Mouse (Mus musculus) limb, embryonic 11.5 days (tissue): ENCODE data around the gene Fmo6. TPM values are rescaled to one million over a fixed set of nuclear protein-coding genes. Genes with fewer than 3 reads are reported as not detected.

Experiments
- ATAC-seq: fragments of 200-750 bp; cut with Nextera tagmentation; 2 replicates; pipeline ENCODE4 v1.8.0; 2017; ENCODE audit warnings: low read depth; ENCODE audit not compliant: insufficient number of reproducible peaks, low FRiP score, low TSS enrichment
- DNase-seq: peaks from one replicate; pipeline ENCODE4 v3.0.0-alpha.2; 2015; ENCODE audit warnings: low spot score
- H3K27ac ChIP-seq: fragments of 300-500 bp; sonication (generic); replicated peaks from 2 replicates; pipeline ENCODE4 v1.5.1; 2014; ENCODE audit warnings: low read depth, mild to moderate bottlenecking, low read length
- H3K27me3 ChIP-seq: fragments of 300-500 bp; sonication (generic); 2 replicates; pipeline ENCODE4 v1.6.1; 2014; ENCODE audit warnings: mild to moderate bottlenecking, low read length, mixed read lengths; ENCODE audit not compliant: control insufficient read depth, insufficient read depth
- H3K36me3 ChIP-seq: fragments of 300-500 bp; sonication (generic); 2 replicates; pipeline ENCODE4 v1.6.1; 2014; ENCODE audit warnings: mild to moderate bottlenecking, low read length, moderate library complexity, mixed read lengths; ENCODE audit not compliant: control insufficient read depth, insufficient read depth
- H3K4me1 ChIP-seq: fragments of 300-500 bp; sonication (generic); 2 replicates; pipeline ENCODE4 v1.6.1; 2014; ENCODE audit warnings: low read length, mixed read lengths; ENCODE audit not compliant: control insufficient read depth, insufficient read depth
- H3K4me2 ChIP-seq: fragments of 300-500 bp; sonication (generic); 2 replicates; pipeline ENCODE4 v1.6.1; 2014; ENCODE audit warnings: low read depth, mild to moderate bottlenecking, moderate library complexity; ENCODE audit not compliant: severe bottlenecking
- H3K4me3 ChIP-seq: fragments of 300-500 bp; sonication (generic); 2 replicates; pipeline ENCODE4 v1.5.1; 2014; ENCODE audit warnings: low read depth, low read length
- H3K9ac ChIP-seq: fragments of 300-500 bp; sonication (generic); 2 replicates; pipeline ENCODE4 v1.6.1; 2014; ENCODE audit warnings: mild to moderate bottlenecking, low read length
- H3K9me3 ChIP-seq: fragments of 300-500 bp; sonication (generic); 2 replicates; pipeline ENCODE4 v1.6.1; 2016; ENCODE audit warnings: low read length; ENCODE audit not compliant: control insufficient read depth
- WGBS: fragments of 180-500 bp; shearing (Covaris S2); extraction: QIAGEN DNeasy Blood & Tissue Kit; methylation state at CpG from one replicate; pipeline ENCODE4 v1.1.7; 2014; 5-methylcytosine and 5-hydroxymethylcytosine counted together
- polyA plus RNA-seq: library from polyadenylated mRNA; unstranded; fragments of >200 nt; fragmentation: Nextera tagmentation; extraction: Ambion mirVana; gene quantifications from 2 replicates; pipeline ENCODE4 v1.2.1, GENCODE M21; 2014

Fmo6 gene
- polyA plus RNA-seq, 1 experiment from 2014 or later: not detected

DNA sequence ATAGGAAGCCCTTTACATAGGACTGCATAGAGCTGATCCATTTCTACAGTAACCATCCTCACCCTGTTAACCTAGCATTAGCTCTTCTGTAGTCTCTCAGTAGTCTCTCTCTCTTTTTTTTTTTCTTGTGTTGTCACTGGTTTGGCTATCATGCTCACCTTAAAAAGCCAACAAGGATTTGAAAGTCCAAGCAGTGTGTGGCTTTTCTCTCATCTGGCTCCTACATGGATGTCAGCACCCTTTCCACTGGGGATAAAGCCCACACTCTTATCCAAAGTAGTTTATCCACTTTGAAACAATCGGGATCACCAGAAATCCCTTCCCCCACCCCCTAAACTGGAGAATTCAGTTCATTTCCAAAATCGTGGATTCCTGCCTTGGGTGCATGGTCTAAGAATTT is 6.7 kb downstream of the Fmo6 start:
- DNase-seq (no peak), ATAC-seq (no peak)
- Histone ChIP-seq H3K27me3 (no peaks in the 10 kb centered on the region), H3K27ac (no peak overlapping the region), H3K4me1 (no peaks in the 10 kb centered on the region), H3K4me2 (no peak overlapping the region), H3K36me3 (no peaks in the 10 kb centered on the region), H3K9me3 (no peaks in the 10 kb centered on the region), H3K4me3 (no peak overlapping the region), H3K9ac (no peak overlapping the region)
- 83% methylated on average over 2 of the region's 2 CpGs for WGBS

DNA sequence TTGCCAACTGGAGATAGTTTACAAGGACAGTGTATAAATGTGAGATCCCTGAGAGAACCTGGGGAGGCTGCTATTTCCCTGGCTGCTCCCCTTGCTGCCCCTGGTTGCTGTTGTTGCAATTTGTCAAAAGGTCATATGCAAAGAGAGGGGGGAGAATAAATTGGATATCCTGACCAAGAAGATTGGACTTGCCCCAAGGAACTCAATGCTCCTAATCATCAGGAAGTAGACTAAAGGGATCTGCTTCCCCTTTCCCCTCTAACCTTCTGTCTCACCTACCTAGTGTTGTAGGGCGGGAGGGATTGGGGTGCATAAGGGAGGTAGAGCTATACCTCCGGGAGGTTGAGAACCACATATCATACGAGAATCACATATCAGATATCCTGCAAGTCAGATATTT is 8.2 kb downstream of the Fmo6 start:
- DNase-seq: no peak
- no peaks in the 10 kb centered on the region for H3K9me3 ChIP-seq
- H3K27ac ChIP-seq: no peak overlapping the region
- H3K4me3 ChIP-seq: no peak overlapping the region
- no peaks in the 10 kb centered on the region for H3K27me3 ChIP-seq
- 84% methylated on average over 3 of the region's 3 CpGs for WGBS
- H3K4me2 ChIP-seq: no peak overlapping the region
- no peak for ATAC-seq
- no peaks in the 10 kb centered on the region for H3K36me3 ChIP-seq
- no peaks in the 10 kb centered on the region for H3K4me1 ChIP-seq
- no peak overlapping the region for H3K9ac ChIP-seq

DNA sequence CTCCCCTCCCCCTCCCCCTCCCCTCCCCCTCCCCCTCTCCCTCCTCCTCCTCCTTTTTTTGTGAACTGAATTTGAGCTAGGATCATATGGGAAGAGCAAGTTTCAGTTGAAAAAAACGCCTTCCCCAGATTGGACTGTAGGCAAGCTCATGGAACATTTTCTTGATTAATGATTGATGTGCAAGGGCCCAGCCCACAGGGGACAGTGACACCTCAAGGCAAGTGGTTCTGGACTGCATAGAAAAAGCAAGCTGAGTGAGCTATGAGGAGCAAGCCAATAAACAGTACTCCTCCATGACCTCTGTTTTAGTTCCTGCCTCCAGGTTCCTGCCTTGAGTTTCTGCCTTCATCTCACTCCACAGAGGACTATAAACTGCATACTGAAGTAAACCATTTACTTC is 12.2 kb downstream of the Fmo6 start:
- Histone ChIP-seq H3K9ac (no peak overlapping the region), H3K27ac (no peak overlapping the region), H3K27me3 (no peaks in the 10 kb centered on the region), H3K4me1 (no peaks in the 10 kb centered on the region), H3K9me3 (no peaks in the 10 kb centered on the region), H3K4me3 (no peak overlapping the region), H3K36me3 (no peaks in the 10 kb centered on the region), H3K4me2 (no peak overlapping the region)
- WGBS: 93% methylated on average over 1 of the region's 1 CpGs
- DNase-seq (no peak), ATAC-seq (no peak)

DNA sequence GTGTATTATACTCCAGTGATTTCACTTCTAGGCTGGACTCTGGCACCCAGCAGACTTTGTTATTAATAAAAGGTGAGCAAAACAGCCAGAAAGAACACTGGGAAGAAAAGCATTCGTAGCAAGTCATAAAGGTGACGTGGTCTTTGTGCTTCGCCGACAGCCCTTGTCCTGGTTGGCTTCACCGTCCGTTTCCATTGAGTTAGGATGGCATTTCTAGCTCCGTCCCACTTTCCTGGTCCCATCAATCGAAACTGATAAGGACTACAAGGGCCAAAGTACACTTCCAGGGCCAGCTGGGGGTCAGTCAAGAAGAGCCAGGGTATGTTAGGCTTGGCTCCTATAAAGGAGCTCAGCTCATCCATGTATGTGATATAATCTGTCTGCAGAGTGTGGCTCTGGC is 20.7 kb downstream of the Fmo6 start:
- DNase-seq: no peak
- no peak overlapping the region for H3K27ac ChIP-seq
- H3K9me3 ChIP-seq: no peaks in the 10 kb centered on the region
- no peak overlapping the region for H3K9ac ChIP-seq
- H3K4me3 ChIP-seq: no peak overlapping the region
- H3K4me1 ChIP-seq: no peaks in the 10 kb centered on the region
- no peak for ATAC-seq
- H3K27me3 ChIP-seq: no peaks in the 10 kb centered on the region
- no peaks in the 10 kb centered on the region for H3K36me3 ChIP-seq
- no peak overlapping the region for H3K4me2 ChIP-seq
- 79% methylated on average over 8 of the region's 8 CpGs for WGBS

DNA sequence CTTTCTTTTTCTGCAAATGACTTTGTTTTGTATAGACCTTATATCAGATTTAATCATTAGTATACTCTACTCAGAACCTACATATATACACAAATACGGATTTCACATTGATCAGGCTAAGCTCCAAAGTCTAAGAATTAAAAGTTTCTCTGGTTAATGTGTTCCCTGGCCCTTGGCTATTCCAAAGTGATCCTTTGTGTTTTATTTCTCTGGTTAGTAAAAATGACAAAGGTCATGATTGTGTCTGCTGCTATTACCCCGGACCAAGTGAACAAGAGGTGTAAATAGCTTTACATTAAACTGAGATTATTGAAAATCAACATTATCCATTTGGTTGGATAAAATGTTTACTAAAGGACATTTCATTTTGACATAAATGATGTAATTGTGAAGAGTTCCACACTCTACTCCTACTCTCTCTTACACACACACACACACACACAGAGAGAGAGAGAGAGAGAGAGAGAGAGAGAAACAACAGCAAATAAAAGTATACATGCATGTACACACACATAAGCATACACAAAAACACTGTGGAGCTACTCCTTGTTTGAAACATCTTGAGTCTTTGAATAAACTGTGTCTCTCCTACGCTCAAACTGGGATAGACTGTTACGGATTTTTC is 22.3 kb downstream of the Fmo6 start:
- Histone ChIP-seq H3K4me1 (no peaks in the 10 kb centered on the region), H3K9ac (no peak overlapping the region), H3K9me3 (no peaks in the 10 kb centered on the region), H3K27me3 (no peaks in the 10 kb centered on the region), H3K27ac (no peak overlapping the region), H3K4me3 (no peak overlapping the region), H3K4me2 (no peak overlapping the region), H3K36me3 (no peaks in the 10 kb centered on the region)
- no peak for DNase-seq
- no peak for ATAC-seq
- WGBS: 88% methylated on average over 4 of the region's 4 CpGs

DNA sequence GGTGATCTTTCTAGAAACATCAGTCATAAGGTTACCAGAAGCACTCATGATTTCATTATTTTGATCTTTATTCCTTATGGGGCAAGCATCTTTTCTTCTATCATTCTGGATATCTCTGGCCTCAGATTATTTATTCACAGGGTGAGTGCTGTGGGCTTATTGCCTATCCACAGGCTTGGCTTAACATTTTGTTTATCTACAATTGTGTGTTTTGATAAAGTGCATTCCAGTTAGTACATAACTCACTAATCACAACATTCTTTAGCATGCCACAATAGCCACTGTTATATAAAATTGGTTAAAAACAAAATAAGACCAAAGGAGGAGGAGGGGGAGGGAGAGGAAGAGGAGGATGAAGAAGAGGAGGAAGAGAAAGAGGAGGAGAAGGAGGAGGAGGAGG is 25.2 kb downstream of the Fmo6 start:
- DNase-seq: no peak
- no peak overlapping the region for H3K4me3 ChIP-seq
- H3K9me3 ChIP-seq: no peaks in the 10 kb centered on the region
- H3K36me3 ChIP-seq: no peaks in the 10 kb centered on the region
- no peaks in the 10 kb centered on the region for H3K27me3 ChIP-seq
- no peak overlapping the region for H3K27ac ChIP-seq
- no peak overlapping the region for H3K9ac ChIP-seq
- ATAC-seq: no peak
- H3K4me2 ChIP-seq: no peak overlapping the region
- H3K4me1 ChIP-seq: no peaks in the 10 kb centered on the region

DNA sequence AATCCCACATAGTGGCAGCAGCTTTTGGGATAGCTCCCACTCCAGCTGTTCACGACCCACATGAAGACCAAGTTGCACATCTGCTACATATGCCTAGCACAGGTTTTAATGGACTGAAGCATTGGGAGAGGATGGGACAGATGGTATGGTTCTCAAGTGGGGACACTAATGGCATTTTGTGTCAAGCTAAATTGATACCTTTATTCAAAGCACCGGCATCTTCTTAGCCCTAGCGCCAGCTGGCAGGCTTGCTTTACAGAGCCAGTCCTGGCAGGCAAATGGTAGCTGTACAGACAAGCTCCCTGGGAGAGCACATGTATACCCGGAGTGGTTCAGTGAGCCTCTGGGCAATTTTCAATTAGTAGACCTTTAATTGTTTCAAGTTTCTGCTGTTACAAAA is 35.4 kb downstream of the Fmo6 start:
- ATAC-seq: no peak
- 62% methylated on average over 4 of the region's 4 CpGs for WGBS
- H3K9me3 ChIP-seq: no peaks in the 10 kb centered on the region
- H3K27me3 ChIP-seq: no peaks in the 10 kb centered on the region
- H3K27ac ChIP-seq: no peak overlapping the region
- no peak overlapping the region for H3K9ac ChIP-seq
- no peak overlapping the region for H3K4me3 ChIP-seq
- DNase-seq: no peak
- no peaks in the 10 kb centered on the region for H3K4me1 ChIP-seq
- no peak overlapping the region for H3K4me2 ChIP-seq
- no peaks in the 10 kb centered on the region for H3K36me3 ChIP-seq

DNA sequence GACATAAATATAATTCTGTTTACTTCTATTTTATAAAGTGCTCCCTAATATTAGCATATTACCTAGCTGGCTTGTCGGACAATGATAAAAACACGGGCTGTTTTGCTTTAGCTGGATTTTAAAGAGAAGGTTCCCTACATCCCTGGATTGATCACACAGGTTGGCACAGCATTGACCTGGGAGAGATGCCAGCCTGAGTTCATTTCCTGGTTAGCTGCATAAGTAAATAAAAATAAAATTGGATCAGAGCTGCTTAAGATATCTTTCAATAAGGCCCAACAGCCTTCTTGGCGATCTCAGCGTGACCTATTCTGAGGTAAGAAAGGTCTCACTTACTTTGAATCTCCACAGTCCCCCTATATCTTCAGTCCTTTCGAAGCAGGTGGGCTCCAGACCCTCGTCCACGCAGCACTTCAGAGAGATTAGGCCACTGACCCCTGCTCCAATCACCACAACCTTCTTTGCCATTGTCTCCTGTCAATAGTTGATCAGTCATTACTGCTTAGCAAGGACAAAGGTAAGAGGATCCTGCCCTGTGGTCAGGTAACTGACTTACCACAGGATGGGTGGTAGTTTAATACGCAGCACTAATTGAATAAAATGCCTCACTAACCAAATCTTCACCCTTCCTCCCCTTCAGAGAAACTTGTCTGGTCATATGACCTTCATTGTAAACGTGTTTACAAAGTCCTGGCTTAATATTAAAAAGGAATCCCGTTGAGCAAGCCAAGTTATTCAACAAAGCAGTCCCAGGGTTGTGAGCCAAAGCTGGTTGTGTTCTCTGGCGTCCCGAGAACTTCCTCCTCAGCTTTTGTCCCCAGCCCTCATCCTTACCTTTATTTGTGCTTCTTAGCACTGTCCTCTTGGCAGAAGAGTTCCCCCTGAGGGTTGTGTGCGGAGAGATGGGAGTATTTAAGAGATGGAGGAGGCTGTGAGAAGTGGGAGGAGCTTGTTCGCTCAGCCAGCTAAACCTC is 39.2 kb downstream of the Fmo6 start, which contains the start of gene Fmo2:
Fmo2 (minus strand) TSS at position 889 of the 974 bp plus-strand sequence.
- WGBS: 81% methylated on average over 14 of the region's 14 CpGs
- Histone ChIP-seq H3K4me3 (no peak within 1 kb of the TSS), H3K27me3 (no peaks in the 10 kb centered on the region), H3K36me3 (no peaks in the 10 kb centered on the region), H3K4me1 (no peaks in the 10 kb centered on the region), H3K27ac (no peak within 1 kb of the TSS), H3K9me3 (no peaks in the 10 kb centered on the region), H3K4me2 (no peak within 1 kb of the TSS), H3K9ac (no peak within 1 kb of the TSS)
- no peak for DNase-seq
- no peak for ATAC-seq
